Mouse (Mus musculus): Measurements from ENCODE around the gene Emc8. TPM values are rescaled to one million over a fixed set of nuclear protein-coding genes. Genes with fewer than 3 reads are reported as not detected.

Gene Emc8
- total and polyA plus RNA-seq, 2 experiments from 2014 or later: 87.9 to 124 TPM

DNA sequence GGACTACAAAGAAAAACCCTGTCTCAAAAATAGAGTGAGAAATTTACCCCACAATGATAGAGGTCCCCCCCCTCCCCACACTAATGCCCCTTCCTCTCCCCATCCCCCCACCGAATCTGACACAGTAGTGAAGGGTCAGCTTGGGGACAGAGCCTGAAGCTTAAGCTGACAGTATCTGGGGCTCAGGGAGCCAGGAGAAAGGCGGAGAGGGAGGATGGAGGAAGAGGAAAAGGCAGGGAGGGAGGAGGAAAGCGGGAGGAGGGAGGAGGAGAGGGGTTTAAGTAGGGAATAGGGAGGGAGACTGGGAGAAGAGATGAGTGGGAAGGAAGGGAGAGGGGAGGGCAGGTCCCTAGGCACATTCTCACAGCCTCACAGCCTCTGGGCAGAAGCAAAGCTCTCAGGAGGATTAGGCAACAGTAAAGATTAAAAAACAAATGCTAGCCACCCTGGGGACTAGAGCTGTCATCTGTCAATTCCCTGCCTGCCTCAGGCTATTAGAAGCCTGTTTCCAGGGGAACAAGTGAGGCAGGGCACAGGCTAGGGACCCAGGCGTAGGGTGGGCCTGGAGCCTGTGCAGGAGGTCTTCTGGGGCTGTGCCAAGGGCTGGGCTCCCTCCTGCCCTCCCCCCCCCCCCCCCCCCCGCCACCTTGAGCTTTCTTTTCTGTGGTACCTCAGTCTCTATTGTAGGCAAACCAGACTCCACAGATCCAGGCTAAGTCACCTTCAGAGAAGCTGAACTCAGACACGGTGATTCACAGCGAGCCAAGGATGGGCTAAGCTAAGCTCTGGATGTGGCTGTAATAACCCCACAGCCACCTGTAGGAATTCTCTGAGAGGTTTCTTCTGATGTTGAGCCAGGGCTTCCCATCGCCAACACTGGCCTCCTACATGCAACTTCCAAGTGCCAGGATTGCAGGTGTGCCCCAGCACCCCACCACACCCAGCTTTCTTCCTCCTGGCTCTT, 51.4 kb downstream of the Emc8 start:
- no peaks in the 10 kb centered on the region for H3K9me3 ChIP-seq (ENCODE audit: low read length)
- no peak overlapping the region for H3K9ac ChIP-seq (replicated peaks; ENCODE audit: low read length)
- no peak overlapping the region for H3K4me2 ChIP-seq (ENCODE audit: low read depth, low read length)
- H3K27me3 ChIP-seq (ENCODE audit: insufficient read depth, low read length): no peaks in the 10 kb centered on the region
- DNase-seq (ENCODE audit: low spot score) (peak; percentile 53), ATAC-seq (no peak; the same call in 1 of the 2 replicates)
- H3K4me1 ChIP-seq (ENCODE audit: insufficient read depth, low read length): no peaks in the 10 kb centered on the region
- peak overlapping the region; percentile 22; the same call in 1 of the 2 replicates for H3K27ac ChIP-seq
- H3K4me3 ChIP-seq (ENCODE audit: low read length): no peak overlapping the region
- no peak for TF ChIP-seq CTCF (IDR thresholded peaks at IDR 0.05; ENCODE audit: low read depth)
- no peaks in the 10 kb centered on the region for H3K36me3 ChIP-seq (ENCODE audit: insufficient read depth, low read length)
- WGBS: 32% methylated on average over 7 of the region's 8 CpGs

- Histone ChIP-seq H3K27ac (no peak overlapping the region), H3K36me3 (ENCODE audit: insufficient read depth, low read length) (no peaks in the 10 kb centered on the region), H3K9ac (replicated peaks; ENCODE audit: low read length) (no peak overlapping the region), H3K4me3 (ENCODE audit: low read length) (no peak overlapping the region), H3K4me1 (ENCODE audit: insufficient read depth, low read length) (no peaks in the 10 kb centered on the region), H3K4me2 (ENCODE audit: low read depth, low read length) (no peak overlapping the region), H3K27me3 (ENCODE audit: insufficient read depth, low read length) (no peaks in the 10 kb centered on the region), H3K9me3 (ENCODE audit: low read length) (no peaks in the 10 kb centered on the region)
- DNase-seq (ENCODE audit: low spot score): no peak
- WGBS: 86% methylated on average over 3 of the region's 3 CpGs
- peak; percentile 3; the same call in 1 of the 2 replicates for TF ChIP-seq CTCF (IDR thresholded peaks at IDR 0.05; ENCODE audit: low read depth)
- ATAC-seq: no peak
Observed at GRCm38 (mm10) chr8:120614491-120614890, 53.9 kb downstream of the Emc8 start.

- ATAC-seq (no peak), DNase-seq (ENCODE audit: low spot score) (no peak)
- Histone ChIP-seq H3K27ac (no peak overlapping the region), H3K4me2 (ENCODE audit: low read depth, low read length) (no peak overlapping the region), H3K9me3 (ENCODE audit: low read length) (no peaks in the 10 kb centered on the region), H3K36me3 (ENCODE audit: insufficient read depth, low read length) (no peaks in the 10 kb centered on the region), H3K4me1 (ENCODE audit: insufficient read depth, low read length) (no peaks in the 10 kb centered on the region), H3K4me3 (ENCODE audit: low read length) (no peak overlapping the region), H3K27me3 (ENCODE audit: insufficient read depth, low read length) (no peaks in the 10 kb centered on the region), H3K9ac (replicated peaks; ENCODE audit: low read length) (no peak overlapping the region)
- no peak for TF ChIP-seq CTCF (IDR thresholded peaks at IDR 0.05; ENCODE audit: low read depth)
- WGBS: 76% methylated on average over 6 of the region's 6 CpGs
Observed at GRCm38 (mm10) chr8:120610824-120611223, 57.5 kb downstream of the Emc8 start.

DNA sequence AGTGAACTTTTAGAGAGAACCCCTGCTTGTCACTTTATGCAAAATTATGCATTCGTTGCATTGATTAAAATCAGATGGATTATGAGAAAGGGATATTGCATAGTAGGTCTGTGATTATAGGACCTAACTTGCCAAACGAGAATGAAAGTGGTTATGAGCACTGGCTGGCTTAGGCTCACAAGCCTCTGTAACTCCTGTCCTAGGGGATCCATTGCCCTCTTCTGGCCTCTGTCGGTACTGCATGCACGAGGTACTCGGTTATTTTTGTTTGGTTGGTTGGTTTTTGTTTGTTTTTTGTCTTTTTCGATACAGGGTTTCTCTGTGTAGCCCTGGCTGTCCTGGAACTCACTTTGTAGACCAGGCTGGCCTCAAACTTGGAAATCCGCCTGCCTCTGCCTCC, 60.5 kb downstream of the Emc8 start:
- peak; percentile 84 for DNase-seq (ENCODE audit: low spot score)
- Histone ChIP-seq H3K27ac (no peak overlapping the region), H3K9me3 (ENCODE audit: low read length) (no peaks in the 10 kb centered on the region), H3K4me1 (ENCODE audit: insufficient read depth, low read length) (no peaks in the 10 kb centered on the region), H3K4me3 (ENCODE audit: low read length) (no peak overlapping the region), H3K36me3 (ENCODE audit: insufficient read depth, low read length) (no peaks in the 10 kb centered on the region), H3K27me3 (ENCODE audit: insufficient read depth, low read length) (no peaks in the 10 kb centered on the region), H3K4me2 (ENCODE audit: low read depth, low read length) (no peak overlapping the region), H3K9ac (replicated peaks; ENCODE audit: low read length) (no peak overlapping the region)
- whole genome bisulfite sequencing: 13% methylated on average over 7 of the region's 7 CpGs
- peak; percentile 96 for TF ChIP-seq CTCF (IDR thresholded peaks at IDR 0.05; ENCODE audit: low read depth)
- ATAC-seq: no peak

GRCm38 (mm10) chr8:120607460-120607859, 60.9 kb downstream of the Emc8 start:
- H3K27ac ChIP-seq: no peak overlapping the region
- H3K9me3 ChIP-seq (ENCODE audit: low read length): no peaks in the 10 kb centered on the region
- H3K4me1 ChIP-seq (ENCODE audit: insufficient read depth, low read length): no peaks in the 10 kb centered on the region
- WGBS: 83% methylated on average over 9 of the region's 9 CpGs
- no peaks in the 10 kb centered on the region for H3K36me3 ChIP-seq (ENCODE audit: insufficient read depth, low read length)
- no peak for TF ChIP-seq CTCF (IDR thresholded peaks at IDR 0.05; ENCODE audit: low read depth)
- H3K4me2 ChIP-seq (ENCODE audit: low read depth, low read length): no peak overlapping the region
- no peak for DNase-seq (ENCODE audit: low spot score)
- no peaks in the 10 kb centered on the region for H3K27me3 ChIP-seq (ENCODE audit: insufficient read depth, low read length)
- H3K4me3 ChIP-seq (ENCODE audit: low read length): no peak overlapping the region
- H3K9ac ChIP-seq (replicated peaks; ENCODE audit: low read length): no peak overlapping the region
- ATAC-seq: peak; percentile 38; the same call in 1 of the 2 replicates

Other genes with a start within 250 kb of the Emc8 start
- gene Gins2, start 79.3 kb downstream of the Emc8 start, total RNA-seq (2014; rRNA removed): 2.8 and 12.3 TPM in 2 replicates
- gene Gins2, start 79.3 kb downstream of the Emc8 start, polyA plus RNA-seq (2015; fragmentation: Nextera tagmentation; extraction: Ambion mirVana): 17.2 and 20.6 TPM in 2 replicates
- gene 1190005I06Rik, start 20.9 kb downstream of the Emc8 start, total RNA-seq (2014; rRNA removed): 12.3 and 26.5 TPM in 2 replicates
- gene 1190005I06Rik, start 20.9 kb downstream of the Emc8 start, polyA plus RNA-seq (2015; fragmentation: Nextera tagmentation; extraction: Ambion mirVana): 17.3 and 20.6 TPM in 2 replicates
- gene Gm27021, start 494 bp downstream of the Emc8 start, total RNA-seq (2014; rRNA removed): 3.1 and 7.0 TPM in 2 replicates
- gene Gm27021, start 494 bp downstream of the Emc8 start, polyA plus RNA-seq (2015; fragmentation: Nextera tagmentation; extraction: Ambion mirVana): 10.2 and 10.9 TPM in 2 replicates
- 545 and 609 TPM in 2 replicates for gene Cox4i1, start 351 bp downstream of the Emc8 start, total RNA-seq (2014; rRNA removed)
- gene Cox4i1, start 351 bp downstream of the Emc8 start, polyA plus RNA-seq (2015; fragmentation: Nextera tagmentation; extraction: Ambion mirVana): 1,628 and 1,662 TPM in 2 replicates
- gene Irf8, start 67.8 kb upstream of the Emc8 start, total RNA-seq (2014; rRNA removed): 7.7 and 10.2 TPM in 2 replicates
- gene Irf8, start 67.8 kb upstream of the Emc8 start, polyA plus RNA-seq (2015; fragmentation: Nextera tagmentation; extraction: Ambion mirVana): 5.2 and 6.2 TPM in 2 replicates

Data from hindbrain, postnatal 0 days (tissue).